Mouse (Mus musculus): Measurements from ENCODE around the gene Adamts10. TPM values are rescaled to one million over a fixed set of nuclear protein-coding genes. Genes with fewer than 3 reads are reported as not detected.

Adamts10 gene
- polyA plus RNA-seq, 1 experiment from 2014 or later, result 41.7 TPM

DNA sequence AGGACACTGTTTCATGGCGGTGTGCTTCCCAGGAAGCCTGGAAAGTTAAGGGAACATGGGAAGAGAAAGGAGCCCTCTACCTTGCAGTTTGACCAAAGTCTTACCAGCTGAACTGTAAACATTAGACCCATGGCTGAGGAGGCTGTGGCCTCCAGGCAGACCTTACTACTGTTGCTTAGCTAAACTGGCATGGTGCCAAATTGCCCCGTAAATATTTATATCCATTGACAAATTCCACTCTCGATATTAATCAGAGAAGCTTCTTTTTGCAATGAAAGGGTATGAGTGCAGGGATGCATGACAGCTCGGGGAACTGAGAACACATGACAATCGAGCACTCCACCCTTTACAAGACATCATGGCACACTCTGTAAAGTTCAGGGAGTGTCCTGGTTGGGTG, 13.8 kb upstream of the Adamts10 start:
- 70% methylated on average over 5 of the region's 5 CpGs for WGBS
- no peaks in the 10 kb centered on the region for H3K27me3 ChIP-seq (ENCODE audit: control insufficient read depth, insufficient read depth, low read length)
- no peak for ATAC-seq (ENCODE audit: low FRiP score, low TSS enrichment)
- H3K4me1 ChIP-seq (ENCODE audit: control insufficient read depth, insufficient read depth, low read length), result no peaks in the 10 kb centered on the region
- no peaks in the 10 kb centered on the region for H3K9me3 ChIP-seq (ENCODE audit: control insufficient read depth, low read length)
- no peak overlapping the region for H3K9ac ChIP-seq (replicated peaks; ENCODE audit: low read length)
- H3K4me3 ChIP-seq (replicated peaks; ENCODE audit: low read depth, low read length), result no peak overlapping the region
- no peak overlapping the region for H3K4me2 ChIP-seq (ENCODE audit: low read length)
- DNase-seq, result no peak
- H3K36me3 ChIP-seq (ENCODE audit: control insufficient read depth, insufficient read depth, low read length), result no peaks in the 10 kb centered on the region
- no peak overlapping the region for H3K27ac ChIP-seq (replicated peaks; ENCODE audit: low read depth, low read length)

DNA sequence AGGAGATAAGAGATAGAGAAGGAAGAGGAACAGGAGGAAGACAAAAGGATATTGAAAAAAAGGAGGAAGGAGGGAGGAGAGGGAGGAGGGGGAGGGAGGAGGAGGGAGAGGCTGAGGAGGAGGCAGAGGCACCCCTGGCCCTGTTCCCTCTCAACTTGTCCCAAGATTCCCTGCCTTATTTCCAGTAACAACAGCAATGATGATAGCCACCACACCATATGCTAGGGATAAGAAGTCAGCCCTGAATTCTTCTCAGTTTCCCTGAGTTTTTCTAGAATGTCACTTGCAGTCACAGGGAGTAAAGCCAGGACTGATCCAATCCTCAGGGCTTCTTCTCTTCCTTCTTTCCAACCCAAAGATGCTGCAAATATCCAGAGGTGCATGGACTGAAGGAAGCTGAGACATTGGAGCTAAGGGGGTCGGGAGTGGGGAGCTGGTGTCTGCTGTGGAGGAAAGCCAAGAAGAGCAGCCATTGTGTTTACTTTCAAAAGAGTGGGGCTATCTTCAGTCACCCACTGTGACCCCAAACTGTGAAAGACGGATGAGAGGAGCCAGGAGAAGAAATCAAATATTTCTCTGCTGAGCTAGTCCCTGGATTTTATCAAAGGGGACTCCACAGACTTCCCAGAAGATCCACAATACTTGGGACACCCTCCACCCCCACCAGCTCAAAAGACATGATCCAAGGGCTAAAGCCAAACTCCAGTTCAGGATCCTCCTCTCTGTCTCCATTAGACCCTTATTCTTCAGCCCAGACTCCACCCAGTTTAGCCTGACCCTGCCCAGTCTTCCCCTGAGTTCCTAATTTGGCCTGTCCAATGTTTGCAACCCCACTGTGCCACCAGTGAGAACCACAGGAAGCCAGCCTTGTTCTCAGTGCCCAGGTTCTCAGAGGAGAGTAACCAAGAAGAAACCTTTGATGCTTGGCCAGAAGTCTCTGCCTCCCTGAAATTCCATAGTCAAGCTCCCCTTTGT, 11.3 kb upstream of the Adamts10 start:
- no peak overlapping the region for H3K4me2 ChIP-seq (ENCODE audit: low read length)
- H3K9ac ChIP-seq (replicated peaks; ENCODE audit: low read length), result no peak overlapping the region
- H3K9me3 ChIP-seq (ENCODE audit: control insufficient read depth, low read length), result no peaks in the 10 kb centered on the region
- no peak overlapping the region for H3K4me3 ChIP-seq (replicated peaks; ENCODE audit: low read depth, low read length)
- H3K27ac ChIP-seq (replicated peaks; ENCODE audit: low read depth, low read length), result no peak overlapping the region
- no peak for DNase-seq
- H3K27me3 ChIP-seq (ENCODE audit: control insufficient read depth, insufficient read depth, low read length), result no peaks in the 10 kb centered on the region
- 9% methylated on average over 2 of the region's 2 CpGs for WGBS
- no peaks in the 10 kb centered on the region for H3K36me3 ChIP-seq (ENCODE audit: control insufficient read depth, insufficient read depth, low read length)
- ATAC-seq (ENCODE audit: low FRiP score, low TSS enrichment), result no peak
- no peaks in the 10 kb centered on the region for H3K4me1 ChIP-seq (ENCODE audit: control insufficient read depth, insufficient read depth, low read length)

DNA sequence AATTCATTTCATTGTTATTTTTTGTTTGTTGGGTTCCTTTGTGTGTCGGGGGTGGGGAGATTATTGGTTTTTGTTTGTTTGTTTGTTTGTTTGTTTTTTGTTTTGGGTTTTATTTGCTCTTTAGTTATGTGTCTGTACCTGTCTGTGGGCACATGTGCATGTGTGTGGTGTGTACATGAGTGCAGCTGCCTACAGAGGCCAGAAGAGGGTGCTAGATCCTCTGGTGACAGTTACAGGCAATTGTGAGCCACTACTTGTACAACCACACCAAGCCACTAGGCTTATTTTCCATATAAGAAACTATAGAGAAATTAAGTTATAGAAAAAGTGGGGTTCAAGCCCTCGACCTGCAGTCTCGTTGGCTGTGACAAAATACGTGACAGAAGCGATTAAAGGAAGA, 10.1 kb upstream of the Adamts10 start:
- no peaks in the 10 kb centered on the region for H3K27me3 ChIP-seq (ENCODE audit: control insufficient read depth, insufficient read depth, low read length)
- no peak for DNase-seq
- no peak for ATAC-seq (ENCODE audit: low FRiP score, low TSS enrichment)
- no peak overlapping the region for H3K9ac ChIP-seq (replicated peaks; ENCODE audit: low read length)
- no peak overlapping the region for H3K4me3 ChIP-seq (replicated peaks; ENCODE audit: low read depth, low read length)
- 92% methylated on average over 5 of the region's 5 CpGs for WGBS
- H3K4me2 ChIP-seq (ENCODE audit: low read length), result no peak overlapping the region
- H3K36me3 ChIP-seq (ENCODE audit: control insufficient read depth, insufficient read depth, low read length), result no peaks in the 10 kb centered on the region
- no peaks in the 10 kb centered on the region for H3K4me1 ChIP-seq (ENCODE audit: control insufficient read depth, insufficient read depth, low read length)
- H3K9me3 ChIP-seq (ENCODE audit: control insufficient read depth, low read length), result no peaks in the 10 kb centered on the region
- no peak overlapping the region for H3K27ac ChIP-seq (replicated peaks; ENCODE audit: low read depth, low read length)

DNA sequence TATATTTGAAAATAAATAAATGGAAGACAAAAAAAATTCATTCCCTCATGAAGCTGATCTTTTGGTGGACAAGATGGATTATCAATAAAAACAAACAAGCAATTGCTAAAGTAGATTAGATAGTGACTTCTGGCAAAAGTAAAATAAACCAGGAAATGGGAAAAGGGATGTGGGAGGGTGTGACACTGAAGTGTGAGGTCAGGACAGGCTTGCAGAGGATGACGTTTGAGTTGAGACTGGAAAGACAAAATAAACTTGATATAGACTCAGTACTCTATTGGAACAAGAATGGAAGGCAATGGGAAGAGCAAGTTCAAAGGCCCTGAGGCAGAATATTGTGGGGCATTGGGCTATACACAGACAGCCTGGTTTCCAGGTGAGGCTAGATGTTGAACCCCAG, 3.6 kb upstream of the Adamts10 start:
- peaks cover 10% of the 10 kb centered on the region; the same call in 1 of the 2 replicates for H3K4me1 ChIP-seq (ENCODE audit: control insufficient read depth, insufficient read depth, low read length)
- DNase-seq (no peak), ATAC-seq (ENCODE audit: low FRiP score, low TSS enrichment) (no peak)
- no peak overlapping the region for H3K4me3 ChIP-seq (replicated peaks; ENCODE audit: low read depth, low read length)
- H3K4me2 ChIP-seq (ENCODE audit: low read length), result no peak overlapping the region
- no peak overlapping the region for H3K9ac ChIP-seq (replicated peaks; ENCODE audit: low read length)
- H3K36me3 ChIP-seq (ENCODE audit: control insufficient read depth, insufficient read depth, low read length), result no peaks in the 10 kb centered on the region
- H3K9me3 ChIP-seq (ENCODE audit: control insufficient read depth, low read length), result no peaks in the 10 kb centered on the region
- H3K27me3 ChIP-seq (ENCODE audit: control insufficient read depth, insufficient read depth, low read length), result no peaks in the 10 kb centered on the region
- 72% methylated on average over 1 of the region's 1 CpGs for WGBS
- H3K27ac ChIP-seq (replicated peaks; ENCODE audit: low read depth, low read length), result no peak overlapping the region

DNA sequence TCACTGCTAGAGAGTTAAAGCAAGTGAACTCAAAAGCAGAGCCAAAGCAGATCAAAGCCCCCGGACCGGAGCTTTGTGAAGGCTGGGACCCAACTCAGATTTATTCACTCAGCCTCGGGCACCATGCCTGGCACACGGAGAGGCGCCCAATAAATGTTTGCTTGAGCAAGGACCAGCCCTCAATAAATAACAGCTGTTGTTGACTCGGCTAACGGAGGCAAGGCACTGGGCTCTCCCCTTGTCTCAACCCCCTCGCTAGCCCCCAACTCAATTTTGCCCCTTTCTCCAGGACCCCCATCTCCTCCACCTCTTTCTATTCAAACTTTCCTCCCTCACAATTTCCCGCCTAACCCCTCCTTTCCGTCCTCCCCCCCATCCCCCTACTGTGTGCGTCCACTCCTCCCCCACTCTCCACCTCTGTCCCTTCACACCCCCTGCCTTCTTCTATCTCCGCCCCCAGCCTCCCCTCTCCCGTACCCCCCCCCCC, 530 bp upstream of the Adamts10 start:
- WGBS, result 5% methylated on average over 13 of the region's 13 CpGs
- H3K9ac ChIP-seq (replicated peaks; ENCODE audit: low read length), result peak overlapping the region; percentile 73
- peaks cover under 1% of the 10 kb centered on the region; the same call in 1 of the 2 replicates for H3K36me3 ChIP-seq (ENCODE audit: control insufficient read depth, insufficient read depth, low read length)
- peak overlapping the region; percentile 59 for H3K4me3 ChIP-seq (replicated peaks; ENCODE audit: low read depth, low read length)
- H3K4me2 ChIP-seq (ENCODE audit: low read length), result peak overlapping the region; percentile 75
- peaks cover 14% of the 10 kb centered on the region; the same call in 1 of the 2 replicates for H3K4me1 ChIP-seq (ENCODE audit: control insufficient read depth, insufficient read depth, low read length)
- peak overlapping the region; percentile 73 for H3K27ac ChIP-seq (replicated peaks; ENCODE audit: low read depth, low read length)
- ATAC-seq (ENCODE audit: low FRiP score, low TSS enrichment) (peak; percentile 69; the same call in 1 of the 2 replicates), DNase-seq (peak; percentile 47)
- no peaks in the 10 kb centered on the region for H3K9me3 ChIP-seq (ENCODE audit: control insufficient read depth, low read length)
- no peaks in the 10 kb centered on the region for H3K27me3 ChIP-seq (ENCODE audit: control insufficient read depth, insufficient read depth, low read length)

DNA sequence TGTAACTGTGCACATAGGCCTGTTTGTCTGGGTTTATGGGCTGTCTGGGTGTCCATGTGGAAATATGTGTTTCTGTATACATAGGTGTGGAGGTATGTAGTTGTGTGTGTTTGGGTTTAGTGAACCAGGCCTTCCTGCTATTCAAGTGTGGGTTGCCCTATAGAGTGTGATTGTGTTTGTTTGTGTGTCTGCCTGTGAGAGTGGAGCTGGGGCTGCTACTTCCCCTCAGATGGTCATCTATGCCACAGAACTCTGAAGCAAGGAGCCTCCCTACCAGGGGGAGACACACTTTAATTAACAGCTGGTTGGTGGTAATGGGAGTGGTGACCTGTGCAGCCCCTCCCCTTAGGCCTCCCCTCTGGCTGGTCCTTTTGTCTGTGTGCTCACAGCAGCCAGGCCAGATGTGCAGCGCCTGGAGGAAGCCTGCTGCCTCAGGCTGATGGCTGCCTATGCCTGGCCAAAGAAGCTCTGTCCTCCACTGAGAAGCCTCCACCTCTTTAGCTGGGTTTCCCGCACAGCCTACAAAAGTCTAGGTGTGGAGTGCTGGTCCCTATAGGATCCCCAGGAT, 886 bp downstream of the Adamts10 start:
- peaks cover 14% of the 10 kb centered on the region; the same call in 1 of the 2 replicates for H3K4me1 ChIP-seq (ENCODE audit: control insufficient read depth, insufficient read depth, low read length)
- H3K9ac ChIP-seq (replicated peaks; ENCODE audit: low read length), result peak overlapping the region; percentile 73
- H3K27me3 ChIP-seq (ENCODE audit: control insufficient read depth, insufficient read depth, low read length), result no peaks in the 10 kb centered on the region
- ATAC-seq (ENCODE audit: low FRiP score, low TSS enrichment), result 0 out of 2 replicates have a peak, but pooled peaks have one; percentile 19
- peak overlapping the region; percentile 59 for H3K4me3 ChIP-seq (replicated peaks; ENCODE audit: low read depth, low read length)
- peak; percentile 24 for DNase-seq
- H3K36me3 ChIP-seq (ENCODE audit: control insufficient read depth, insufficient read depth, low read length), result peaks cover 14% of the 10 kb centered on the region
- H3K4me2 ChIP-seq (ENCODE audit: low read length), result peak overlapping the region; percentile 75
- H3K9me3 ChIP-seq (ENCODE audit: control insufficient read depth, low read length), result no peaks in the 10 kb centered on the region
- 0% methylated on average over 2 of the region's 2 CpGs for WGBS
- peak overlapping the region; percentile 73 for H3K27ac ChIP-seq (replicated peaks; ENCODE audit: low read depth, low read length)

DNA sequence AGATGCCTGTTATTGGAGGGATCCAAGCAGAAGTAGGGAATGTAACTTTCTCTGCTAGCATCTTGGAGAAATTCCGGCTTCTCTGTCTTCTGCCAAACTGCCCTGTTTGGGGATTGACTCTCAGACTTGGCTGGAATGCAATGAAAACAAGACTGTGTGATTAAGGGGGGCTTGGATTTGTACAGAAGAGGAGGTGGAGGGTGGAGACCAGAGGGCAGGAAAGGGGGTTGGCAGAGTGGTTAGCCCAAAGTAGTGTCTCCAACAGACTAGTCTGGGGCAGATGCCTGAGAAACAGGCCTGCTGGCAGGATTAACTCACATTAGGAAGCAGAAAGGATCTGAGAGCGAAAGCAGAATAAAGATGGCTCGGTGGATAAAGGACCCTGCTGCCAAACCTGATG, 2.5 kb downstream of the Adamts10 start:
- 51% methylated on average over 3 of the region's 3 CpGs for WGBS
- Histone ChIP-seq H3K4me2 (ENCODE audit: low read length) (no peak overlapping the region), H3K9ac (replicated peaks; ENCODE audit: low read length) (no peak overlapping the region), H3K4me3 (replicated peaks; ENCODE audit: low read depth, low read length) (no peak overlapping the region), H3K4me1 (ENCODE audit: control insufficient read depth, insufficient read depth, low read length) (peaks cover 14% of the 10 kb centered on the region; the same call in 1 of the 2 replicates), H3K27ac (replicated peaks; ENCODE audit: low read depth, low read length) (no peak overlapping the region), H3K9me3 (ENCODE audit: control insufficient read depth, low read length) (no peaks in the 10 kb centered on the region), H3K27me3 (ENCODE audit: control insufficient read depth, insufficient read depth, low read length) (no peaks in the 10 kb centered on the region), H3K36me3 (ENCODE audit: control insufficient read depth, insufficient read depth, low read length) (peaks cover 30% of the 10 kb centered on the region)
- ATAC-seq (ENCODE audit: low FRiP score, low TSS enrichment) (no peak), DNase-seq (peak; percentile 9)

DNA sequence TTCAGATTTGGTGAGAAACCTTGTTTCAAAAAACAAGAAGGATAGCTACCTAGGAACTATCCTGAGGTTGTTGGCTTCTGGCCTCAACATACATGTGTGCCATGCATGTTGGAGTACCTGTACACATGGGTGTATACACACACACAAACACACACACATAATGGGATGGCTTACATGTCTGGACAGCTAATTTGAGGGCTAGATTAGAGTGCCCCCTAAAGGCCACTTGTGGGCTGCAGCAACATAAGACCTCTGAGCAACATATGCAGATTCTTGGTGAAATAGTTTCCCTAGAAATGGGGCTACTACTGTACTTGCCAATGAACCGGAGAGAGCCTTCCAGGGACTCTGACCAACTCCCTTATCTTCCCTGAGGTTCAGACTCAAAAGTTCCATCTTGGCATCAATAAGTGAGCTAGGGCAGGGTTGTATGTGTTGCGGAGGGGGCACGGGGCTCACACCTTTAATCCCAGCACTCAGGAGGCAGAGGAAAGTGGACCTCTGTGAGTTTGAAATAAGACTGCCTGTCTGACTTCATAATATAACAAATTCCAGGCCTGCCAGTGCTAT, 15.2 kb downstream of the Adamts10 start:
- ATAC-seq (ENCODE audit: low FRiP score, low TSS enrichment) (no peak), DNase-seq (peak; percentile 79)
- H3K4me3 ChIP-seq (replicated peaks; ENCODE audit: low read depth, low read length), result no peak overlapping the region
- peaks cover 42% of the 10 kb centered on the region for H3K36me3 ChIP-seq (ENCODE audit: control insufficient read depth, insufficient read depth, low read length)
- no peak overlapping the region for H3K9ac ChIP-seq (replicated peaks; ENCODE audit: low read length)
- no peaks in the 10 kb centered on the region for H3K9me3 ChIP-seq (ENCODE audit: control insufficient read depth, low read length)
- H3K4me1 ChIP-seq (ENCODE audit: control insufficient read depth, insufficient read depth, low read length), result no peaks in the 10 kb centered on the region
- no peak overlapping the region for H3K27ac ChIP-seq (replicated peaks; ENCODE audit: low read depth, low read length)
- no peaks in the 10 kb centered on the region for H3K27me3 ChIP-seq (ENCODE audit: control insufficient read depth, insufficient read depth, low read length)
- 90% methylated on average over 3 of the region's 3 CpGs for WGBS
- H3K4me2 ChIP-seq (ENCODE audit: low read length), result no peak overlapping the region

Measured in midbrain, embryonic 14.5 days (tissue).